Mouse (Mus musculus): ENCODE measurements around the gene Aup1.
A peak's percentile ranks its signal among the peaks of the same experiment; 100 is the strongest.

The Aup1 gene

DNA sequence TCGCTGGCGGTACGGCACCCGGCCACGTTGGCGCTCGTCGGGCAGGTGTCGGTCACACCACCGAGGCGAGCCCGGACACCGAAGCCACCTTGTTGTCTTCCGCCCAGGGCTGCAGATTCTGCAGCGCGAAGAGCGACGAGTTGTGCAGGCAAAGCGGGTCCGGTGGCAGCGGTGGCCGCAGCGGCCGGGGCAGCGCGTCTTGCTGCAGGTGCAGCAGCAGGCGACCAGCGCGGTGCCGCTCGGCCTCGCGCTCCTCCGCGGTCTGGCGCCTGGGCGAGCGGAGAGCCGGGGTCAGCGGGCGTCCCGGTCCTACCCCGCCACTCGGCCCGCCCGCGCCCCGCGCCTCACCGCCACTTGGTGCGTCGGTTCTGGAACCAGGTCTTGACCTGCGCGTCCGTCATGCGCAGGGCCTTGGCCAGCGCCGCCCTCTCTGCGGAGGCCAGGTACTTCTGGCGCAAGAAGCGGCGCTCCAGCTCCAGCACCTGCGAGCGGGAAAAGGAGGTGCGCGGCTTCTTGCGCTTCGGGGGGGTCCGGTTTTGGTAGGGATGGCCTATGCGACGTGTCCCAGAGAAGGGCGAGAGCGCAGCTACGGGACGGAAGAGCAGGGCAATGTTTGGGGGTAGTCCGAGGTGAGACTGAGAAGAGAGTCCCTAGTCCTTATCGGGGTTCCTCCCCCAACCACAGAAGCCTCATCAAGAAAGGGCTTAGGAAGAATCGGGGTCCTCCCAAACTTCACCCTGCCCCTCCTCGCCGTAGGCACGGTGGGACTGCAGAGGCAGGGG lies 14.6 kb downstream of the Aup1 start:
- peak in 1 of 2 experiments; percentile 61 for DNase-seq (ENCODE audit: inconsistent age in 2 of 2, low spot score in 1 of 2)

DNA sequence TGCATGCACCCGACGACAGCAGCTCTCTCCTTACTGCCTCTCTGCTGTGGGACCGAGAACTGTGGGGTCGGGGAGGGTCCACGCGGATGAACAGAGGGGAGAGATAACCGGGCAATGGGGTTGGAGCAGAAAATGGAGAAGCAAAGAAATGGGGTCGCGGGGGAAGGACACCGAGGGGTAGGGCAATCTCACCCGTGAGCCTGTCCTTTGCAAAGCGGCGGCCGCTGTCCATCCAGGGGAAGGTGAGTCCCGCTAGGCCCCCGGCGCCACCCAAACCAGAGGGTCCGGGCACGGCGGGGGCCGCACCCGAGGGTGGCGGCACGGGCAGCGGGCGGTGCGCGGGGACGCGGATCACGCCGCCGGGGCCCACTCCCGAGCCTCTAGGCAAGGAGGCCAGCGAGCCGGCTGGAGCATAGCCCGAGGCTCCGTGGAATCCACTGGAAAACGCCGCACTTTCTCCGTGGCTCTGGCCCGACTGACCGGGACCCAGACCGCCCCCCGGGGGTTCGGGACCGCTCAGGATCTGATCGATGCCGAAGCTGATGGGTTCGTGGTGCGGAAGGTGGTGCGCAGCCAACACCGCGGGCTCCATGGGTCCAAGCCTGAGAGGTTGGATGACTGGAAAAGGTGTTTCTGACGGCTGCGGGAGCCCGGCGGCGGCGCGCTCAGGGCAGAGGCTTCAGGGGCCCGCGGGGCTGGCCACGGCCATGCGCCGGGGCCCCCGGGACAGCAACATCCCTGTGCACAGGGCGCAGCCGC lies 15.3 kb downstream of the Aup1 start:
- peak in 1 of 2 experiments; percentile 66 for DNase-seq (ENCODE audit: inconsistent age in 2 of 2, low spot score in 1 of 2)

DNA sequence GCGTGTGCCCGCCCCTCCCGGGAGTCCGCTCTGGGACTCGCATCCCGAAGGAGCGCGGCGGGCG lies 15.8 kb downstream of the Aup1 start, which contains the start of gene Tlx2:
Tlx2 (minus strand) TSS at position 47 of the 64 bp plus-strand sequence.
- no peak for DNase-seq (ENCODE audit: inconsistent age in 2 of 2, low spot score in 1 of 2)

DNA sequence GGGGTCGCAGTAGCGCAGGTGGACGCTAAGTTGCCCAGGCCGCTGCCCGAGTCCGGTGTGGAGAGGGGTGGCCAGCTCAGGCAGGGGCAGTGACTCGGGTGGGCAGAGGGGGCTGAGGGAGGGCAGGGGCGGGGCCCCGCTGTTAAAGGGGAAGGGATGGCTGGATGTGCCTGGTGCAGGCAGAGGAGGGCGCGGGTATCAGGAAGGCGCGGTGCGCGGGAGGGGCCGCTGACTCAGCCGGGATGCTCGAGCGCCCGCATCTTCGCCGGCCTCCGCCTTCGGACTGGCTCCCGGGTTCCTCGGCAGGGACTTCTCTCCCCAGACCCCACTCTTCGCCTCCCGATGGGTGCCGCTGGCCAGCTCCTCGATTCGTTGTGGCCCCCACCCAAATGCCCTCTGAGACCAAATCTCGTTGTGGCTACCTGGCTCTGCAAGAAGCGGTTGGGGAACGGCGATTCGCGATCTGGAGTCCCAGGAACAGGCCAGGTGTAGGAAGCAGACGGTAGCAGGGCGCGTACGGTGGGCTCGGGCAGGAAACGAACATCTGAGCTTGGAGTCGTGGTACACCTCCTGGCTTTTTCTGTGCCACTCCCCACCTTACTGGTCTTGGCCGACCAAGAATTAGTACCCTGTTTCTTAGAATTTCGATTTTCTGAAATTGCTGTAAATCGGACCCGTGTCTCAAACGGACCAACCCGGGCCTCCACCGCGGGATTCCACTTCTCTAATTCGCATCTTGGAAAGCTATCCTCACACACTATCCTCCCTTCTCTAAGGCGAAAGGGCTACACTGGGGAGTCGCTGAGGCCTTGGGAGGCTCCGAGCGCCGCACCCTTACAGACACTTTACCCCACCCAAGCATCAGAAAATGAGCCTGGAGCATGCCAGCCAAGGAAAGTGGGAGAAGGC lies 16.2 kb downstream of the Aup1 start:
- peak; percentile 56 to 82 for DNase-seq (ENCODE audit: inconsistent age in 2 of 2, low spot score in 1 of 2)

DNA sequence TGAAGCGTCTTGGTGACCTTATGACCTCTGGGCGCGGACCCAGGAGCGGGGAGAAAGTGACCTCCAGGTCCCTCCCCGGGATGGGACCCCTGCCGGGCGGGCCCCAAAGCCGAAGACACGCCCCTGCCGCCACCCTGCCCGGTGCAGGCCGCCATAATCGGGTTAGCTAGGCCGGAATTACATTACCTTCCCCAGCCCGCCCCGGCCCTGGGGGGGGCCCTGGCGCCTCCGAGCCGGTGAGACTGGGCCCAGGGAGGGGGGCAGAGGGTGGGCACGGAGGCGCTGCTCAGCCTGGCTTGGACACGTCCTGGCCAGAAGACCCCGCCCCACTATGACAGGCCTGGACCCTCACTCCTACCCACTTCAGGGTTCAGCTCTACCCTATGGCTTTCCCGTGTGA lies 16.9 kb downstream of the Aup1 start:
- DNase-seq (ENCODE audit: inconsistent age in 2 of 2, low spot score in 1 of 2) = peak; percentile 61 to 70

DNA sequence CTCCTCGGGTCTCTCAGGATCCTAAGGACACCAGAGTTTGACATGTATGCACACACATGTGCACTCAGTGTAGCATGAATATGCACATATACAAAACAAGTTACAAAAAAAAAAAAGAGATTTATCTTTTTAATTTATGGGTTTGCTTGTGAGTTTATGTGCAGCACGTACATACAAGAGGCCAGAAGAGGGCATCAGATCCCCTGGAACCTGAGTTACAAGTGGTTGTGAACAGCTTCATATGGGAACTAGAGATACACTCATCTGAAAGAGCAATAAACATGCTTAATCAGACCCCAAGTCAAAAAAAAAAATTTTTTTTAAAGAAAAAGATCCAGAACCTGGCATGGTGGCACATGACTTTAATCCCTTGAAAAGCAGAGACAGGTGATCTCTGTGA lies 20.7 kb downstream of the Aup1 start:
- DNase-seq (ENCODE audit: inconsistent age in 2 of 2, low spot score in 1 of 2) = peak in 1 of 2 experiments; percentile 65

DNA sequence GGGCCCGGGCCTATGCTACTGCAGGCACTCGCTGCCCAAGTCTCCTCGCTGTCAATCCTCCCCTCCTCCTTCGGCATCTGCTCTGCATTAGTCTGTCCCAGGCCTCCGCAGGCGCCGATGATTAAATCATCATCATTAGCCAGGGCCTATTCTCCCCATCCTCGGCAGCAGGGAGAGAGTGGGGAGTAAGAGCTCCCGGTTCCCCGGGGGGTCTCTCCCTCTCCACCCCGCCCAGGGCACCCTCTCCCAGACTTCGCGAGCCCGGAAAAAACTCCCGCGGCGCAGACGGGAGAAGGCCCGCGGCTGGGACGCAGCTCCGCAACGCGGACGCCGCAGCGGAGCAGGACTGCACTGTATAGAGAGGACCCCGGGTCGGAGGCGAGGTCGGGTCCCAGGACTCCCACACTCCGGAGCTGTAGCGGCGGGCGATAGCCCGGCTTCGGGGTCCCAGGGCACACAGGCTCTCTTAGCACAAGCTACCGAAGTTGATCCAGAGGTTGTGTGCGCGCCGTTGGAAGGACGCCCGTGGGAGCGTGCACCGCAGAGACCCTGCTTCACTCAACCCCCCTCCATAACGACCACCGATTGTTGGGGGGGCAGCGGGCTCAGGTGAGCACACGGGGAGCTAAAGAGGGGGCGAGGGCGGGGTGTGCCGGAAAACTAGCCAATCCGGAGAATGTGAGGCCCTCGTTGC lies 23.5 kb downstream of the Aup1 start, which contains the start of gene Pcgf1:
Pcgf1 (plus strand) TSS at position 240 of the 694 bp plus-strand sequence.
- DNase-seq (ENCODE audit: inconsistent age in 2 of 2, low spot score in 1 of 2) = no peak

DNA sequence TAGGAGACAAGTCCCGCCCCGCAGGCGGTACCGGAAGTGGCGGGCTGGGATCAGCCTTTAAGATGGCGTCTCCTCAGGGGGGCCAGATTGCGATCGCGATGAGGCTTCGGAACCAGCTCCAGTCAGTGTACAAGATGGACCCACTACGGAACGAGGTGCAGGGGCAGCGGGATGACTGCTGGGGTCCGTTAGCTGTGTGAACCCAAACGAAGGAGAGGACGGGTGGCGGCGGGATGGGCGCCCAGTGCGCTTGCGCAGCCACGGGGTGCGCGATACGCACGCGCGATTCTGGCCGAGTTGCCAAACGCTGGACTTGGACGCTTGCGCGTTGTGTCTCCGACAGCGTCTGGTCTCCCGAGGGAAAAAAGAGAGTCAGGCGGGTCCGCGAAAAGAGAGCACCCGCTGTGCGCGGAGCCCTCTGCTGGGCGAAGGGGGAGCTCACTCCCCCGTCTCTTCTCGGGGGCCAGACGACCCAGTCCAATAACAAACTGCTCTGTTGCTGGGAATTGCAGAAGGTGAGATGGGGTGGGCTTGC lies 24.1 kb downstream of the Aup1 start:
- DNase-seq (ENCODE audit: inconsistent age in 2 of 2, low spot score in 1 of 2) = peak; percentile 99 to 100

DNA sequence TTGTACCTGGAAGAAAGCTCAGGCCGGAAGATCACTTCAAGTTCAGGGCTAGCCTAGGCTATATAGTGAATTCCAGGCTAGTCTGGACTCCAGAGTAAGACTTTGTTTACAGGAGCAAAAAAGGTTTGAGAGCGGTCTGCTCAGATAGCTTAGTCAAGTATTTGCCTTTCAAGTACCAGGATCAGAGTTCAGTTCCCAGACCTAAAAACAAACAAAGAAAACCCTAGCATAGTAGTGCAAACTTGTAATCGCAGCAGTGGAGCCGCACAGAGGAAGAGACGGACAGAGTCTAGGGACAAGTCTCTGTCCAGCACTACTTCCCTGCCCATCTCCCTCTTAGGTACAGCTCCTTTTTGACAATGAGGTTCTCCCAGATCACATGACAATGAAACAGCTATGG lies 25.9 kb downstream of the Aup1 start:
- peak in 1 of 2 experiments; percentile 31 for DNase-seq (ENCODE audit: inconsistent age in 2 of 2, low spot score in 1 of 2)

DNA sequence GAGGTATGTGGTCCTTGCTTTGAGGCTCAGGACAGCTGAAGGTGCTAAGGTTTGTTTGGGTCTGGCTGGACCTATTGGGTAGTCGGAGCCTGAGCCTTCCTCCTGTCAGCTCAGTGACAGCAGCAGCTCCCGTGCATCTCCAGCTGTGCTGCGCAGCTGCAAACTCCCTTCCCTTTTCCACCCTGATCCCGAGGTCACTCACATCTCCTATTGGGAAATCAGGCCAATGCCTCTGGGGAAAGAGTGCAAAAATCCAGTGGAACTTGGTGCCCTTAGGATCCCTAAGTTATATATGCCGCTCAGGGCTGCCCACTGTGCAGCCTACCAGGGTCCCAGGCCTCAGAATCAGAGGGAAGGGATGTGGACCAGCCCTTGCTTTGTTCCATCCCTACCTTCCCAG lies 29.2 kb downstream of the Aup1 start:
- peak in 1 of 2 experiments; percentile 38 for DNase-seq (ENCODE audit: inconsistent age in 2 of 2, low spot score in 1 of 2)

DNA sequence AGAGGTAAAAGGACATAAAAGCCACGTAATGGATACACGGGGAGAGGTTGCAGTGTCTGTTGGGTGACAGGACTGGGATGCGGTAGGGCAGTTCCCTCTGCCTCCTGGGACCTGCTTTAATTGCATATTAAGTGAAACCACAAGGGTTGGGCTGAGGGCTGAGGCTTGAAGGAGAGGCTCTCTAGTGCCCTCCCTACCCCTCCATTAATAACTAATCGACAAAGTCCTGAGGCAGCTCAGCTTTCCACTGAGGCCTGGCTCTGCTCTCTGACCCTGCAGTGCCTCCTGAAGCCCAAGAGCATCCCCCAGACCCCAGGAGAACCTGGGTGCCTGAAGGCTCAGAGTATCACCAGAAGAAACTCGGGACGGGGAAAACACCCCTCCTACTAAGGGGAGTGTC lies 30.2 kb downstream of the Aup1 start:
- DNase-seq (ENCODE audit: inconsistent age in 2 of 2, low spot score in 1 of 2) = peak in 1 of 2 experiments; percentile 32

DNA sequence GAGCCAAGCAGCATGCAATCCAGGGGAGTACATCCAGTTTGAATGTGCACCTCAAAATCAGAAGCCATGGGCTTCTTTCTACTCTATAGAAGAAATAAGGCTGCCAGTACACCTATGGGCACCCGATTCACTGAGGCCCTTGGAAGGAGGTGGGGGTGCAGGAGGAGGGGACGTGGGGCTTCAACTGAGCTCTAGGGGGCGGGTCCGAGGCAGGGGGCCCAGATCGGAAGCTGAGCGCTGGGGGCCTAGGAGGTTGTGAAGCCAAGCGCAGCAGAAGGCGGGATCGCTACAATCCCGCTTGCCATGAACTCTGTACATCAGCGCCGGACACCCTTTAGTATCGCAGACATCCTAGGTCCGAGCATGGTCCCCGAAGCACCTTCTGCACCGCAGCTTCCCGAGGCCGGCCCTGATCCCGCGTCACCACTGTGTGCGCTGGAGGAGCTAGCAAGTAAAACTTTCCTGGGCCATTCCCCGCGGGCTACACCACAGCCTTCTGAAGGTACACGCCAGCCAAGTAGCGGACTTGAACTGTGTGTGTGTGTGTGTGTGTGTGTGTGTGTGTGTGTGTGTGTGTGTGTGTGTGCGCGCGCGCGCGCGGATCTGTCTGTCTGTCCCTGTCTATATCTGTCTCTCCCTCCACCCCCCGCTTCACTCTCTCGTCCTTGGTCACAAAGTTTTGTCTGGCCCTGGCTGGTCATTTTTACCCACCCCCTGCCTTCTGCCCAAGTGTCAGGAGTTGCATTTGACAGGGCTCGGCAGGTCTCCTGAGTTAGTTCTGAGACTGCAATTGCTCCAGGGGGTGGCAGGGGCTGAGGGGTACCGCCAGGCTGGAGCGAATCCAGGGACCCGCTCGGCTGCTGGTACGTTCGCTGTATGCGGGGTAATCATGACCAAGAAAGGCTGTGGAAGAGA lies 32.1 kb downstream of the Aup1 start, which contains the start of gene Lbx2:
Lbx2 (plus strand) TSS at position 247 of the 915 bp plus-strand sequence.
- peak; percentile 70 to 87 for DNase-seq (ENCODE audit: inconsistent age in 2 of 2, low spot score in 1 of 2)

DNA sequence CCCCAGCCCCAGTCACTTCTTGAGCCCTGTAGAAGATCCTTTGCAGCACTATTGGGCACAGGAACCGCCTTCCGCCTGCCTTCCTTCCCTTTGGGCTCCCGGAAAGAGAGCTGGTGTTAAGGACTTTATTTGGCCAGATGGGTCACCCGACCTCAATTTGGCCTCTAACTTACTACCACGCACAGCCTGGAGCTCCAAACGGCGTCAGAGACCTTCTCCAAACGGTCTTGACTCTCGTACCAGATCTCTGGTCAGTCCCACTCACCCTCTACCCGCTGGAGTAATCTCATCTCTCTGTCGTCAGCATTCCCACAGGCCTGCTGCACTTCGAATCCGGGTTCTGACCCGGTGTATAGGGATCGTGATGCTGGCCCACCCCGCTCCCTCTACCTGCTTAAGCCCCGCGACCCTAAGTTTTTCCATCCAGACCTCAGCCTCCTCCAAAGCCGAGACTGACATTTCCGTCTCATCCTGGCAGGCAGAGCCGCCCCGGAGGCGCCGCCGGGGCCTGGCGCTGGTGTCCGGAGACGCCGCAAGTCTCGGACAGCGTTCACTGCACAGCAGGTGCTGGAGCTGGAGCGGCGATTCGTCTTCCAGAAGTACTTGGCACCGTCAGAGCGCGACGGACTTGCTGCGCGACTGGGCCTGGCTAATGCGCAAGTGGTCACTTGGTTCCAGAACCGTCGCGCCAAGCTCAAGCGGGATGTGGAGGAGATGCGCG lies 33.0 kb downstream of the Aup1 start:
- DNase-seq (ENCODE audit: inconsistent age in 2 of 2, low spot score in 1 of 2) = peak; percentile 78 to 91

DNA sequence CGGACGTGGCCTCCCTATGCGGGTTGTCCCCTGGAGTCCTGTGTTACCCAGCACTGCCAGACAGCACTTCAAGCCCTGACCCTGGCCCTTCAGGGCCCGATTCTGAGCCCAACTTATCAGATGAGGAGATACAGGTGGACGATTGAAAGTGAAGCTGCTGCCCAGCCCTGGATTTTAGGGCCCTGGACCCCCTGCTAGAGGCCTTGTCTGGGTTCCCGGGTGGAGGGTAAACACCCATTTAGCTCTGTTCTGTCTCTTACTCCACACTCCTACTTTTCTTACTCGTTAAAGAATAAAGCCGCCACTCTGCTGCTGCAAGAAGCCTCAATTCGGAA lies 33.6 kb downstream of the Aup1 start:
- no peak for DNase-seq (ENCODE audit: inconsistent age in 2 of 2, low spot score in 1 of 2)

DNA sequence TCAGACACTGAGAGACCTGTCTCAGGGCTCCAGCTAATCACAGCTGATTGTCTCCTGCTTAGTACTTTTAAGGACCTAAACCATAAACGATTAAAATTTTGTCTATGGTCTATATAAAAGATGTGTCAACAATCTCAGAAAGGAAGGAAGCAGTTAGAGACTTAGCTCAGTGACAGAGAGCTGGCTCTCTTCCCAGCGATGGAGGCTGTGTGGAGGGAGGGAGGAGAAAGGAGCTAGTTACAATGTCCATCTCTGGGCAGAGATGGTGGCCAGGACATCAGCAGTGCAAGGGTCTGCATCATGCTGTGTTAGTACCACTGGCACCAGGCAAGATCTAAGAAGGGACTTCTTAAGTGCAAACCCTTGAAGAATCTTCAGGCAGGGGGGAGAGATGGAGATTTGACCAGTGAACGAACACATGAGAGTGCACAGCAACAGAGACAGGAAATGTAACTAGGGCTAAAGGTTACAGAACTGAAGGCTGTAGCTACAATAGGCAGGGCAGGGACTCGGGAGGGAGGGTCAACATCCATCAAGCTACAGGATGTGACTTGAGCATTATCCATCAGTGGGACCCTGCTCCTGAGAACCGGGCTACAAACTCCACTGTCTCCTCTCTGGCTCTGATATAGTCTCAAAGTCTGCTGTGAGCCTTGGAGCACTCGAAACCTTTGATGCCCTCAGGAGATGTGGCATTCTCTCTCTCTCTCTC lies 38.3 kb downstream of the Aup1 start:
- DNase-seq (ENCODE audit: inconsistent age in 2 of 2, low spot score in 1 of 2) = peak in 1 of 2 experiments; percentile 64

DNA sequence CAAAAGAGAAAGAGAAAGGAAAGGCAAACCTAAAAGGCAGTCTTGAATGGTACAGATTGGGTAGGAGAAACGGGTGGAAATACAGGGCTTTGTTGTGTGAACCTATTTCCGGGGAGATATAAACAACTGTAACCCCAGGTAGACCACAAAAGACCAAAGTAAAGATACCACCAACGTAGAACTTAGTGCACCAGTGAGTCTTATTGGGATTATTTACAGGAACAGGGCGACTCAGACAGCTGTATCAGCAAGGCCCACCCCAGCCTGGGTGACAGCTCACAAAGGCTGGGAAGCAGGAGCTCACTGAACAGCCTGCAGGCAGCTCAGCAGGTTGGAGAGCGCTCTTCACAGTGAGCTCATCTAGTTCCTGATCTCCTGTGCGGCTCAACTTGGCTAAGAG lies 41.6 kb downstream of the Aup1 start:
- DNase-seq (ENCODE audit: inconsistent age in 2 of 2, low spot score in 1 of 2) = peak in 1 of 2 experiments; percentile 45

DNA sequence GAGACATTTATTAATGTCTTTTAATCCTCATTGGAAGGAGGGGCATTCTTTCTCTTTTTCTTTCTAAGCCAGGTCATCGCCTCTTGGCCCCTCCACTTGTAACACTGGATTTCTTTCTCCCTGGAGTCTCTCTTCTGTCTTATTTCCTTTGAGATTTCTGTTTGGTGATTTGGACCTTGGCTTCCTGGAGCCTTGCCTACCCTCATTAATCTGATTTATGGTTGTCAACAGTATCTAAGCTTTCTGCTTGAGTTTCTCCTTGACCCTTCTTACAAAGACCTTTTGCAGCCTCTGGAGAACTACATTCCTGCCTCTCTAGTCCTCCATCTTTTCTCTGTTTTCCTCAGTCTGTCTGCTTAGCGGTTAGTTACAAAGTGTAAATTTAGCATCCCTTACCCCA lies 44.1 kb downstream of the Aup1 start:
- DNase-seq (ENCODE audit: inconsistent age in 2 of 2, low spot score in 1 of 2) = peak; percentile 75 to 95

DNA sequence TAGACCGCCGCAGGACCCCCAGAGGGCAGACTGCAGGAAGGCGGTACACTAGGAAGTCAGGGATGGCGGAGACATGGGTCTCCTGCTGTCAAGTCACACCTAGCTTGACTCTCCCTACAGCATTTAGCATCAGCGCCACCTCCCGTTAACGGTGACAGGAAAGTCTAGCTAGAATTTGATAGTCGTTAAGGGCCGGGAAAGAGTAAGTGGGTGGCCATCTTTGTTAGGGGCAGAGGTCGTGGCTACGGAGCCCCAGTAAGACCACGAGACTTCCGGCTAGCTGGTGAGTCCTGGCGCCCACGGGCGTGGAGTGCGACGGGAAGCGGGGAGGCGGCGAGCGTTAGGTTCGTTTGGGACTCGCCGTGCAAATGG lies 47.0 kb downstream of the Aup1 start, which contains the start of the genes Ccdc142 and Gm42688:
Ccdc142 (plus strand) TSS at position 286 of the 372 bp plus-strand sequence.
Gm42688 (plus strand) TSS at position 302 of the 372 bp plus-strand sequence.
- peak; percentile 94 to 97 for DNase-seq (ENCODE audit: inconsistent age in 2 of 2, low spot score in 1 of 2)
